Mouse (Mus musculus): ENCODE data around the gene Gm12830. TPM values are rescaled to one million over a fixed set of nuclear protein-coding genes. Genes with fewer than 3 reads are reported as not detected.

Gene Gm12830
- polyA plus RNA-seq, 1 experiment: not detected

- TF ChIP-seq POLR2A (IDR thresholded peaks at IDR 0.05; ENCODE audit: insufficient read depth, low read depth, low read length): no peak
- no peak for TF ChIP-seq CTCF (IDR thresholded peaks at IDR 0.05; ENCODE audit: insufficient read depth, low read depth, low read length)
- Histone ChIP-seq H3K4me3 (ENCODE audit: insufficient read depth, low read depth, low read length) (no peak overlapping the region), H3K27ac (ENCODE audit: insufficient read depth, low read depth, low read length) (no peak overlapping the region), H3K4me1 (ENCODE audit: control insufficient read depth, insufficient read depth, low read length) (no peaks in the 10 kb centered on the region)
- WGBS: 84% methylated on average over 4 of the region's 4 CpGs
Observed at GRCm38 (mm10) chr4:114788856-114789255, 32.7 kb upstream of the Gm12830 start.

DNA sequence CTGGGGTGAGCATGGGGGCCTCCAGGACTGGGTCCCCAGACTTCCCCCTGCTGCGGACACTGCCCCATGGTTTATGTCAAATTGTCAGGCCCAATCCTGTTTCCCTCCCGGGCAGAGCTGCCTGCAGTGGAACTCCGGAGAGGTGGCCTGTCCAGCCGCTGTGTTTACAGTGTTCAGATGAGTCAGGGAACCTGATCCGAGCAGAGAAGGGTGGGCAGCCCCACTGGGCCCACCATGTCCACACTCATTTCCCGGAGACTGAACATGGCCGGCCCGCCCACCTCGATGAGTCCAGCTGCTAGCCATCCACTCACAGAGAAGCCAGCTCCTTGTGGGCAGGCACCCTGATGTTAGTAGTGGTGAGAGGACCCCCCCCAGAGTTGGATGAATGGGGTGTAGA lies 29.9 kb upstream of the Gm12830 start:
- H3K4me1 ChIP-seq (ENCODE audit: control insufficient read depth, insufficient read depth, low read length): no peaks in the 10 kb centered on the region
- H3K27ac ChIP-seq (ENCODE audit: insufficient read depth, low read depth, low read length): no peak overlapping the region
- 80% methylated on average over 9 of the region's 9 CpGs for WGBS
- no peak for TF ChIP-seq POLR2A (IDR thresholded peaks at IDR 0.05; ENCODE audit: insufficient read depth, low read depth, low read length)
- no peak overlapping the region for H3K4me3 ChIP-seq (ENCODE audit: insufficient read depth, low read depth, low read length)

DNA sequence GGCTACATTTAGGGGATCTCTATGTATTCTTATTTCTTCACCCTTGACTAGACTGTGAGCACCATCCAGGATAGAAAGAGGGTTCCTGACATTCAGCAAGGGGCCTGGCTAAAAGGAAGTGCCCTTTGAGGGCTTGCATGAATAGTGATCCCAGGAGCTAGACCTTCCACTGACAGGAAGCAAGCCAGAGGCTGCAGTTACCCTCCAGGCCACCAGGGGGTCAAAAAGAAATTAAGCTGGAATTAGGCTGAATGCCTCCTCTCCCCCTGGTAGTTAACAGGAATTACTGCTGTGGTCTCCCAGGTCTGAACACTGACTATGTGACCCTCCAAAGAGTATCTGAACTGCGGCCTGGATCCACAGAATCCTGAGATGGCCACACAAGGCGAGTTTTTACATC lies 27.7 kb upstream of the Gm12830 start:
- 91% methylated on average over 2 of the region's 2 CpGs for WGBS
- TF ChIP-seq CTCF (IDR thresholded peaks at IDR 0.05; ENCODE audit: insufficient read depth, low read depth, low read length) (no peak), POLR2A (IDR thresholded peaks at IDR 0.05; ENCODE audit: insufficient read depth, low read depth, low read length) (no peak)
- H3K27ac ChIP-seq (ENCODE audit: insufficient read depth, low read depth, low read length): no peak overlapping the region
- H3K4me1 ChIP-seq (ENCODE audit: control insufficient read depth, insufficient read depth, low read length): no peaks in the 10 kb centered on the region
- H3K4me3 ChIP-seq (ENCODE audit: insufficient read depth, low read depth, low read length): no peak overlapping the region

DNA sequence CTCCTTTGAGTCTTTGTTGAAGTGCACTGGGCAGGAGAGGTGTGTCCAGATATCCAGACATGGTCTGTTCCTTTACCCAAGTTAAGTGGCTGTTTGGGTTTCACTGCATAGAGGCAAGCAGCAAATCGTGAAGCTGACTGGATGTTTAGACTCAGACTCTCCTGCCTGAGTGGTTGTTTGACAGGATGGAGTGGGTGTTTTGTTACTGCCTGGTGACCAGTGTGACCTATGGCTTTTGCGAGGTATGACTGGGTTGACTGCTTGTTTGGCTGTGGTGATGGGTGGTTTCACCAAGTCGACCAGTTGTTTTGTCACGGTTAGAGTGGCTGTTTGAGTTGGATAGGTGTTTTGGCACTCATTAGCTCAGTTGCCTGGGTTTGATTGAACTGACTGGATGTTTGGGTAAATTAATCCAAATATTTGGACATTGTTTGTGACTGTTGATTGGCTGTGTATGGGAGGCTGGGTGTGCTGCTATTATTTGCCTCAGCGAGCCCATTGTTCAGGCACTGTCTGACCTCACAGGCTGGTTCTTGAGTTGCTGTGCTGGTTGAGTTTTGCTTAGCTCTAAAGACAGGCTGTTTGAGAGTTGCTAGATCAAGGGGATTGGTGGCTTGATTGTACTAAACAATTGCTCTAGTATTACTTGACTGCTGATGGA lies 24.1 kb upstream of the Gm12830 start:
- Histone ChIP-seq H3K27ac (ENCODE audit: insufficient read depth, low read depth, low read length) (no peak overlapping the region), H3K4me1 (ENCODE audit: control insufficient read depth, insufficient read depth, low read length) (no peaks in the 10 kb centered on the region), H3K4me3 (ENCODE audit: insufficient read depth, low read depth, low read length) (no peak overlapping the region)
- 44% methylated on average over 5 of the region's 5 CpGs for WGBS
- TF ChIP-seq CTCF (IDR thresholded peaks at IDR 0.05; ENCODE audit: insufficient read depth, low read depth, low read length) (no peak), POLR2A (IDR thresholded peaks at IDR 0.05; ENCODE audit: insufficient read depth, low read depth, low read length) (no peak)

DNA sequence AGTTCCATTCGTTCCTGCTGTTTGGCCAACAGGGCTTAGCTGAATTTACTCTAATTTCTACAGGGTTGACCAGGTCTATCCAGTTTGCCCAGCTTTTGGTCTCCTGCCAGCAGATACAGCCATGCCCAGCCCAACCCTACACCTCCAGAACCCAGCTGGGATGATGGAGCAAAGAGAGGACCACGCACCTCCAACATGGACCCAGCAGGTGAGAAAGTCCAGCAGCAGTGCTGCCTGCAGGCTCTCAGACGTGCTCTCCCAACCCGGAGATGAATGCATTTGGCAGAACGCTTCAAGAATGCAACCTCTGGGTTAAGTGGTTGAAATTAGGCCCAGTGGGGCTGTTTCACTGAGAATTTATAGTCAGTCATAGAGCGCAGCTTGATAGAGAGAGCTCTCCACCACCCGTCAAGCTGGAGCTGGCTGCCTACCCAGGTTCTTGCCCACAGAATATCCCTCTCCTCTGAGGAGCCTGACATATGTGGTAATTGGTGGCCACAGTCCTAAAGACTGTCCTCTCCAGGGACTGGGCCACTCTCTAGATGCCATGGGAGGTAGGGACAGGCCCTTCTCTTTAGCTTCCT lies 23.4 kb upstream of the Gm12830 start:
- H3K4me3 ChIP-seq (ENCODE audit: insufficient read depth, low read depth, low read length): no peak overlapping the region
- 76% methylated on average over 7 of the region's 7 CpGs for WGBS
- no peaks in the 10 kb centered on the region for H3K4me1 ChIP-seq (ENCODE audit: control insufficient read depth, insufficient read depth, low read length)
- TF ChIP-seq POLR2A (IDR thresholded peaks at IDR 0.05; ENCODE audit: insufficient read depth, low read depth, low read length) (no peak), CTCF (IDR thresholded peaks at IDR 0.05; ENCODE audit: insufficient read depth, low read depth, low read length) (no peak)
- no peak overlapping the region for H3K27ac ChIP-seq (ENCODE audit: insufficient read depth, low read depth, low read length)

DNA sequence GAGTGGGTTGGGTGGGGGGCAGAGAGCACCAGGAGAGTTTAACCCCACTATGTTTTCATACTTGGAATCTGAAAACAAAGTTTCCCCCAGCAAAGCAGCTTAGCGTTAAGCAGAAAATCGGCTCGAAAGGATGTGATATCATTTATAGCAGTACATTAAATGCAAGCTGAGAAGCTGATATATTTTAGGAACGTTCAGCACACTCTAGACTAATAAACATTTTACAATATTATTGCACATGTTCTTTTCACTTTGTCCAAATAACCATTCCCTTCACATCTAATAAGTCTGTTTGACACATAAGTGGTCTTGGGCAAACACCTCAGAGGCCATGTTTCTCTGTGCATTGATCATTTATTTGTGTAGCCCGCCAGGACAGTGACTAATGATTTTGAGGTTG lies 17.4 kb upstream of the Gm12830 start:
- TF ChIP-seq POLR2A (IDR thresholded peaks at IDR 0.05; ENCODE audit: insufficient read depth, low read depth, low read length): no peak
- no peak for TF ChIP-seq CTCF (IDR thresholded peaks at IDR 0.05; ENCODE audit: insufficient read depth, low read depth, low read length)
- Histone ChIP-seq H3K4me1 (ENCODE audit: control insufficient read depth, insufficient read depth, low read length) (no peaks in the 10 kb centered on the region), H3K4me3 (ENCODE audit: insufficient read depth, low read depth, low read length) (no peak overlapping the region), H3K27ac (ENCODE audit: insufficient read depth, low read depth, low read length) (no peak overlapping the region)
- WGBS: 82% methylated on average over 5 of the region's 5 CpGs

GRCm38 (mm10) chr4:114818963-114819702 lies 2.4 kb upstream of the Gm12830 start:
- H3K27ac ChIP-seq (ENCODE audit: insufficient read depth, low read depth, low read length): no peak overlapping the region

DNA sequence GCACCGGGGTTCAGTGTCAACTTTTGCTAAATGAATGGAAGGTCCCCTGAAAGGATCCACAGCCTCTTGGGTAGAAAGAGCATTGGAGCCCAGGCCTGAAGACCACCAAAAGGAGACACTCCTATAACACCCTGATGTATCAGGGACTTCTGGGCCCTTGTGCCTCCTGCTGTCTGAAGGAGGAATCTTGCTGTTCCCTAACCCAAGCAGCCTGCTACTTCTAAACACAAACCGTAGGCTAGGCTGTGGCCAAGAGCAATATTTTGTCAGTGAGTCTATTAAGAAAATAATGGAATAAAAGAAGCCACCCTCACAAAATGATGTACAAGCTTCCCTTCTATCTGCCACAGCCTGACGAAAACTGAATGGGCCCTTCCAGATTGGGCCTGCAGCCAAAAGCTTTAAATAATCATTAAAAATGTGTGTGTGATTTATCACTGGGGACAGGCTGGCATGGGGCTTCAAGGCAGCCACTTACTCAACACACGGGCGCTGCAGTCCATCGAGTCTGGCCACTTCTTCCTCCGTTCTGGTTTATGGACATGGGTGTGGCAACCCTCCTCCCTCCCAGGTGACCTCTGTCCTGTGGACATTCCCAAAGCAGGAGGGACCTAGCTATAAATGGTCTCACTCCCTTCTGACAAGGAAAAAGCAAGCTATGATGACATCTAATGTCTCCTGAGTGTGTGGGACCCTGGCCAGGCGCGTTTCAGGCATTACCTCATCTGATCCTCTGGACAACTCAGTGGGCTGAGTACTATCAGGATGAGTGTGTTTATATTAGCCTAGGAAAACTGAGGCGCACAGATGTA lies 13.5 kb downstream of the Gm12830 start:
- 77% methylated on average over 10 of the region's 10 CpGs for WGBS
- H3K4me1 ChIP-seq (ENCODE audit: control insufficient read depth, insufficient read depth, low read length): no peaks in the 10 kb centered on the region
- no peak overlapping the region for H3K27ac ChIP-seq (ENCODE audit: insufficient read depth, low read depth, low read length)
- TF ChIP-seq CTCF (IDR thresholded peaks at IDR 0.05; ENCODE audit: insufficient read depth, low read depth, low read length): no peak
- no peak for TF ChIP-seq POLR2A (IDR thresholded peaks at IDR 0.05; ENCODE audit: insufficient read depth, low read depth, low read length)
- H3K4me3 ChIP-seq (ENCODE audit: insufficient read depth, low read depth, low read length): no peak overlapping the region

More at GRCm38 (mm10) chr4:114818963-114819702, 2.4 kb upstream of the Gm12830 start:
- Histone ChIP-seq H3K4me1 (ENCODE audit: control insufficient read depth, insufficient read depth, low read length) (peaks cover 10% of the 10 kb centered on the region), H3K4me3 (ENCODE audit: insufficient read depth, low read depth, low read length) (no peak overlapping the region)
- TF ChIP-seq CTCF (IDR thresholded peaks at IDR 0.05; ENCODE audit: insufficient read depth, low read depth, low read length): no peak
- TF ChIP-seq POLR2A (IDR thresholded peaks at IDR 0.05; ENCODE audit: insufficient read depth, low read depth, low read length): no peak
- WGBS: 67% methylated on average over 9 of the region's 9 CpGs

Data from olfactory bulb, adult 2 months (tissue).